Mouse (Mus musculus) adrenal gland, adult 8-10 months (tissue): ENCODE data around the gene Klhl3. TPM values are rescaled to one million over a fixed set of nuclear protein-coding genes. Genes with fewer than 3 reads are reported as not detected.

Experiments used
- DNase-seq: peaks from one replicate; pipeline ENCODE4 v3.0.0; 2022
- microRNA-seq, 2 experiments: library from miRNA; unstranded; fragments of <30 nt; microRNA quantifications; one replicate each; pipeline ENCODE4 v1.2.0; 2022
- total RNA-seq, 4 experiments: library from RNA; stranded (reverse); gene quantifications; 2 replicates each; pipeline ENCODE4 v1.2.4; 2022

Klhl3 gene
- total RNA-seq, 4 experiments from 2014 or later = 1.1 to 4.2 (median 3.2) TPM

GRCm38 (mm10) chr13:57959806-57960205, 153.6 kb downstream of the Klhl3 start:
- DNase-seq = no peak

Small RNA genes within 50 kb of the gene (microRNA-seq; reads per million reads assigned to microRNA genes)
- gene Mir874 = 92.8 to 97.4 reads per million in 2 experiments

Other genes starting within 250 kb of the Klhl3 start
- 10 to 100 TPM; 11.1 to 19.0 (median 13.4) TPM for gene Spock1, start 205.3 kb downstream of the Klhl3 start, total RNA-seq
- 100 to 1,000 TPM; 104 to 131 (median 119) TPM for gene Hnrnpa0, start 15.0 kb upstream of the Klhl3 start, total RNA-seq
- 10 to 100 TPM; 59.2 to 71.4 (median 63.6) TPM for gene Idnk, start 44.1 kb upstream of the Klhl3 start, total RNA-seq
- gene Ubqln1, start 102.1 kb upstream of the Klhl3 start, total RNA-seq = 100 to 1,000 TPM in 3 of 4 experiments, 10 to 100 TPM in 1; 97.7 to 135 (median 106) TPM
- 10 to 100 TPM; 44.8 to 74.5 (median 52.1) TPM for gene Gkap1, start 162.1 kb upstream of the Klhl3 start, total RNA-seq
- 1 to 10 TPM in 3 of 4 experiments, under 1 TPM in 1; 0.55 to 3.4 (median 2.0) TPM for gene Kif27, start 245.5 kb upstream of the Klhl3 start, total RNA-seq